Mouse (Mus musculus): ENCODE results near the gene Gm20431. TPM values are rescaled to one million over a fixed set of nuclear protein-coding genes. Genes with fewer than 3 reads are reported as not detected.
A peak's percentile ranks its signal among the peaks of the same experiment; 100 is the strongest.
"Not testable (repeated sequence)": the region's sequence is repeated elsewhere in the genome, so short reads cannot be mapped to it uniquely, and the experiment has no call there.

Gene Gm20431
- total and polyA plus RNA-seq, 2 experiments from 2014 or later = 12.0 TPM; not detected in 1

DNA sequence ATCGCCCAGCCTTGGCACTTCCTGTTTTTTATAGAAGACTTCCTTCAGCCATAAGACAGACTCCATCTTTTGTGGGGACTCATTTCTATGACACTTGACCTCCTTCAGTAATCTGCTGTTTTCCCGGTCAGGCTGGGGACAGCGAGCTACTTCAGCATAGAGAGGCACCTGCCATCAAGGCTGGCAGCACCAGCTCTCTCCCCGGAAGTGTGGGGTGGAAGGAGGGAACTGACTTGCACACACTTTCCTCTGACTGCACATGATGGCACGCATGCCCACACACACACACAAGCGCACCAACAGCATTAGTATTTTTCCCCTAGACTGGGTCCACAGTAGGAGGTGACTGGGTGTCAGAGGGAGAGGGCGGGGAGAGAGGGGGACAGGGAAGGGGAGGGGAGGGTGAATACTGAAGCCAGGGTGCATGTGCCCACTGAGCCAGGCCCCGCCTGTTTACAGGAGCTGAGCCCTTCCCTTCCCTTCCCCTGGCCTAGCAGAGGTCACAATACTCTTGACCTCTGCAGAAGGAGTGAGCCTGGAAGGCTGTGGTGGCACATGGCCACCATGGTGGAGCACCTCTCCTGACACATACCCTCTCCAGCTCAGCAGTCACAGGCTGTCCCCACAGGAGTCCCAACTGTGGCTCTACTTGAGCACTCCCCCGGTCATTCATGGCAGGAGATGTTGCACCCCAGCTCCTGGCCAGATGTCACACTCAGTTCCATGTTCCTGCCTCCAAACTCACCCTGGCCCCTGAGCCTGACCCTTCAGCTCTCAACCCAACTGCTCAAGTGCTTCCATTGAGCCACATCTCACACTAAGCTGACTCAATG, 39.8 kb downstream of the Gm20431 start:
- no peaks in the 10 kb centered on the region for H3K27me3 ChIP-seq (ENCODE audit: insufficient read depth, low read length)
- no peak for ATAC-seq (ENCODE audit: low FRiP score)

DNA sequence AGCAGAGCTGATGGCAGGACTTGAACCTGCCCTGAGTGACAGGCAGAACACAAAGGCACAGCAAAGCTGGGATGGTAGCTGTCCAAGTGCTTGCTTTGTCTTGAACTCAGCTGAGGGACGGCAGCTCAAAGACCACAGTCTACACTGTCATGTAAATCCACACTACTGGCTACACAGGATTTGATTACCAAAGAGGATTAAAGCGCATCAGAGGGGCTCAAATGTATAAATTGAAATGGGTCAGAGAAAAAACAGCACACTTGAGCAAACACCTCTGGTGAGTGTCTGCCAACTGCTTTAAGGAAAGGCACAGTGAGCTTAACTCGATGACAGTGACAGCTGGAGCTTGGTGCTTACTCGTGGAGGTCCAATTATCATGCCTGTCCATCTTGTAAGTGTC, 43.8 kb downstream of the Gm20431 start:
- H3K4me1 ChIP-seq (ENCODE audit: insufficient read depth, low read length) = no peaks in the 10 kb centered on the region
- 24% methylated on average over 4 of the region's 4 CpGs for WGBS
- H3K27me3 ChIP-seq (ENCODE audit: insufficient read depth, low read length) = no peaks in the 10 kb centered on the region
- no peak for TF ChIP-seq CTCF (IDR thresholded peaks at IDR 0.05)
- no peak overlapping the region for H3K4me2 ChIP-seq (ENCODE audit: low read depth, low read length, poor library complexity, severe bottlenecking)
- DNase-seq (ENCODE audit: low spot score) (no peak), ATAC-seq (ENCODE audit: low FRiP score) (no peak)
- peaks cover 25% of the 10 kb centered on the region for H3K36me3 ChIP-seq (ENCODE audit: insufficient read depth, low read length)
- no peak overlapping the region for H3K9ac ChIP-seq (replicated peaks; ENCODE audit: low read length, poor library complexity, severe bottlenecking)
- no peaks in the 10 kb centered on the region for H3K9me3 ChIP-seq (ENCODE audit: low read length)
- H3K27ac ChIP-seq (ENCODE audit: low read depth, low read length) = no peak overlapping the region
- no peak overlapping the region for H3K4me3 ChIP-seq (ENCODE audit: low read depth, low read length)

More for the DNA sequence above, 39.8 kb downstream of the Gm20431 start:
- peaks cover 9% of the 10 kb centered on the region for H3K36me3 ChIP-seq (ENCODE audit: insufficient read depth, low read length)
- H3K9ac ChIP-seq (replicated peaks; ENCODE audit: low read length, poor library complexity, severe bottlenecking) = no peak overlapping the region
- no peaks in the 10 kb centered on the region for H3K9me3 ChIP-seq (ENCODE audit: low read length)
- TF ChIP-seq CTCF (IDR thresholded peaks at IDR 0.05) = no peak
- H3K4me2 ChIP-seq (ENCODE audit: low read depth, low read length, poor library complexity, severe bottlenecking) = no peak overlapping the region
- 79% methylated on average over 9 of the region's 9 CpGs for WGBS
- H3K4me1 ChIP-seq (ENCODE audit: insufficient read depth, low read length) = 0 out of 2 replicates have a peak, but pooled peaks cover 6% of the 10 kb centered on the region
- H3K27ac ChIP-seq (ENCODE audit: low read depth, low read length) = no peak overlapping the region
- H3K4me3 ChIP-seq (ENCODE audit: low read depth, low read length) = no peak overlapping the region
- DNase-seq (ENCODE audit: low spot score) = no peak

DNA sequence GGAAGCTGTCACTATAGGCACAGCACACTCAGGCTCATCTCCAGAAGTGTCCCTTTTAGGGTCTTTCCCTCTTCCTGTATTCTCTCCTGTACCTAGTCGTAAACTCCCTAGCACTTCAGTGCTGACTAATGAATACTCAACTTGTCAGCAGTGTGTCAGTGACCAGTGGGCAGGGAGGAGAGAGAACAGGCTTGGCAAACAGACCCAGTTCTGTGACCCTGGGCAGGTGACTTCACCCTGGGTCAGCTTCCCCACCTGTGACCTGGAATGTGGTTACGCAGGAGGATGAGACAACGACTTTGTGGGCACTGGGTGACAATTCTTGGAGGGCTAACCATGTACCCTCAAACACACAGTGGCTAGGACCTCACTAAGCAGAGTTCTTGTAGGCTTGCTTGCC, 44.3 kb downstream of the Gm20431 start:
- H3K4me3 ChIP-seq (ENCODE audit: low read depth, low read length) = no peak overlapping the region
- H3K27ac ChIP-seq (ENCODE audit: low read depth, low read length) = no peak overlapping the region
- no peaks in the 10 kb centered on the region for H3K4me1 ChIP-seq (ENCODE audit: insufficient read depth, low read length)
- no peak overlapping the region for H3K9ac ChIP-seq (replicated peaks; ENCODE audit: low read length, poor library complexity, severe bottlenecking)
- WGBS = 88% methylated on average over 3 of the region's 3 CpGs
- no peaks in the 10 kb centered on the region for H3K9me3 ChIP-seq (ENCODE audit: low read length)
- no peak for DNase-seq (ENCODE audit: low spot score)
- no peak overlapping the region for H3K4me2 ChIP-seq (ENCODE audit: low read depth, low read length, poor library complexity, severe bottlenecking)
- H3K36me3 ChIP-seq (ENCODE audit: insufficient read depth, low read length) = peaks cover 25% of the 10 kb centered on the region
- no peaks in the 10 kb centered on the region for H3K27me3 ChIP-seq (ENCODE audit: insufficient read depth, low read length)
- no peak for TF ChIP-seq CTCF (IDR thresholded peaks at IDR 0.05)
- no peak for ATAC-seq (ENCODE audit: low FRiP score)

DNA sequence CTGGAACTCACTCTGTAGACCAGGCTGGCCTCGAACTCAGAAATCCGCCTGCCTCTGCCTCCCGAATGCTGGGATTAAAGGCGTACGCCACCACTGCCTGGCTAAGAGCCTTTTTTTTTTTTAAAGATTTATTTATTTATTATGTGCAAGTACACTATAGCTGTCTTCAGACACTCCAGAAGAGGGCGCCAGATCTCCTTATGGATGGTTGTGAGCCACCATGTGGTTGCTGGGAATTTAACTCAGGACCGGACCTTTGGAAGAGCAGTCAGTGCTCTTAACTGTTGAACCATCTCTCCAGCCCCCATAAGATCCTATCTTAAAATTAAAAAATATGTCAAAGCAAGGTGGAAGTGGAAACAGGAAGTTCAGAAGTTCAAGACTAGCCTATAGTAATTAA, 48.0 kb downstream of the Gm20431 start:
- H3K9me3 ChIP-seq (ENCODE audit: low read length); H3K4me2 ChIP-seq (ENCODE audit: low read depth, low read length, poor library complexity, severe bottlenecking); ATAC-seq (ENCODE audit: low FRiP score); H3K27ac ChIP-seq (ENCODE audit: low read depth, low read length); H3K9ac ChIP-seq (replicated peaks; ENCODE audit: low read length, poor library complexity, severe bottlenecking); H3K4me1 ChIP-seq (ENCODE audit: insufficient read depth, low read length); H3K27me3 ChIP-seq (ENCODE audit: insufficient read depth, low read length); H3K4me3 ChIP-seq (ENCODE audit: low read depth, low read length); DNase-seq (ENCODE audit: low spot score): not testable (repeated sequence)
- 96% methylated on average over 5 of the region's 7 CpGs for WGBS
- TF ChIP-seq CTCF (IDR thresholded peaks at IDR 0.05) = peak; percentile 42
- H3K36me3 ChIP-seq (ENCODE audit: insufficient read depth, low read length) = peaks cover 33% of the 10 kb centered on the region

DNA sequence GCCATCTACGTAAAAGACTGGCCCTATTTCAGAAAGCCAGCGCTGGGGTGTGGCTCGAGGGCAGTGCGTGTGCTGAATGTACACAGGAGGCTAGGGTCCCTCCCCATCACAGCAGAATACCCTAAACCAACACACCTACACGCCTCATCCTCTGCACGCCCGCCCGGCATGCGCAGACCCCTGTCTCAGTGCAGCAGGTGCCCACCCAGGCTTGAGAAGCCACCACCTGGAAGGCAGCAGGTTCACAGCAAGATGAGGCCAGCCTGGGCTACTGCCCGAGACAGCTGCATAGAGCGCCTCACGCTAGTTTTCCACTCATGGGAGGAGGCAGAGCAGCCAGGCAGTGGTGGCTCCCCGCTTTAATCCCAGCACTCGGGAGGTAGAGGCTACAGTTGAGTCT, 49.2 kb downstream of the Gm20431 start:
- DNase-seq (ENCODE audit: low spot score) (no peak), ATAC-seq (ENCODE audit: low FRiP score) (no peak)
- no peak overlapping the region for H3K27ac ChIP-seq (ENCODE audit: low read depth, low read length)
- WGBS = 92% methylated on average over 14 of the region's 14 CpGs
- no peak for TF ChIP-seq CTCF (IDR thresholded peaks at IDR 0.05)
- no peaks in the 10 kb centered on the region for H3K4me1 ChIP-seq (ENCODE audit: insufficient read depth, low read length)
- peaks cover 34% of the 10 kb centered on the region for H3K36me3 ChIP-seq (ENCODE audit: insufficient read depth, low read length)
- H3K4me2 ChIP-seq (ENCODE audit: low read depth, low read length, poor library complexity, severe bottlenecking) = no peak overlapping the region
- H3K9me3 ChIP-seq (ENCODE audit: low read length) = no peaks in the 10 kb centered on the region
- no peak overlapping the region for H3K9ac ChIP-seq (replicated peaks; ENCODE audit: low read length, poor library complexity, severe bottlenecking)
- H3K4me3 ChIP-seq (ENCODE audit: low read depth, low read length) = no peak overlapping the region
- no peaks in the 10 kb centered on the region for H3K27me3 ChIP-seq (ENCODE audit: insufficient read depth, low read length)

DNA sequence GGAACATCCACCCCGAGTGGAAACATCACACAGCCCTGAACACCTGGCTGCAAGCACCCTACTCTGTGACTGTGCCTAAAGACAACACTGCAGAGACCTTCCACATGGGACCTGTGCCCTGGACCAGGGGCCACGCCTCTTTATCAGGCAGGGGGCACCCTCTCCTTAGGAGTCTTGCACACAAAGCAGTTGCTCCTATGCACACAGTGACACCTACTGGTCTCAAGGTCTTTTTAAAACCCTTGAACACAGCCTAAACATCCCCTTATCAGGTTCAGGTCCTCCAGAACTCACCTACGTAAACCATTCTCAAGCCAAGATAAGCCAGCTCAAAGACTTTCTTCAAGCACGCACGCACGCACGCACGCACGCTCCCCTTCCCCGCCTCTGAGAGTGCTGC, 50.0 kb downstream of the Gm20431 start:
- H3K9me3 ChIP-seq (ENCODE audit: low read length) = no peaks in the 10 kb centered on the region
- 93% methylated on average over 10 of the region's 10 CpGs for WGBS
- no peak overlapping the region for H3K9ac ChIP-seq (replicated peaks; ENCODE audit: low read length, poor library complexity, severe bottlenecking)
- H3K27me3 ChIP-seq (ENCODE audit: insufficient read depth, low read length) = no peaks in the 10 kb centered on the region
- H3K36me3 ChIP-seq (ENCODE audit: insufficient read depth, low read length) = peaks cover 32% of the 10 kb centered on the region
- ATAC-seq (ENCODE audit: low FRiP score) (no peak), DNase-seq (ENCODE audit: low spot score) (no peak)
- peak; percentile 55 for TF ChIP-seq CTCF (IDR thresholded peaks at IDR 0.05)
- H3K4me1 ChIP-seq (ENCODE audit: insufficient read depth, low read length) = no peaks in the 10 kb centered on the region
- no peak overlapping the region for H3K4me2 ChIP-seq (ENCODE audit: low read depth, low read length, poor library complexity, severe bottlenecking)
- H3K4me3 ChIP-seq (ENCODE audit: low read depth, low read length) = no peak overlapping the region
- H3K27ac ChIP-seq (ENCODE audit: low read depth, low read length) = no peak overlapping the region

Measured in midbrain, postnatal 0 days (tissue).